Mouse (Mus musculus): ENCODE data around the gene Lin28b. TPM values are rescaled to one million over a fixed set of nuclear protein-coding genes. Genes with fewer than 3 reads are reported as not detected.

Gene Lin28b
- polyA plus RNA-seq, 1 experiment from 2014 or later, result 6.0 TPM

DNA sequence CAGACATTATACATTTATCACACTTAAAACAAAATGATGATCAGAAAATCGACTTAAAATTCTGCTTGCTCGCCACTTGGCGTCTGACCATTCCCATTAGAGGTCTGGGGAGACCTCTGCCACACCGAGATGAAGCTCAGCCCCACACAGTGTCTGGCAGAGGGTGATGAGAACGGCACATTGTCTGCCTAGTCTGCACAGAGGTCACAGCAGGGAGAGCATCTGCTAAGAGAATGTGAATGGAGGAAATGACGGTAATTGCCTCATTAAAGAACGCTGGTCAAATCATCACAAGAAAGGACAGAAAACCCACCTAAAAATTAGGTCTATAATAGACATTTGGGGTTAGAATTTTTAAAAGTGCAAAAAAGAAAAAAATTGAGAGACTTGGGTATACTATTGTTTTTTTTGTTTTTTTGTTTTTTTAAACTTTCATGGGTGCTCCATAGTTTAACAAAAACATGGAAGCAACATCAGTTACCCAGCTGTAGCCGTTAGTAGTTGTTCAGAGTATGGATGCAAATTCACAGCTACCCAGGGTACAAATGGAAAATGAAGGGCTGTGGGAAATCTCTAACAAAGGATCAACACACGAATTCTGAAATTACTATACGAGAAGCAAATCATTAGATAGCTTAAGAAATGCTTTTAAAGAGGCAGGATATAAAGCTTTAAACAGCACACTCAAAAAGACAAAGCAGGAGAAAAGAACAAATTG, 75.4 kb downstream of the Lin28b start:
- Histone ChIP-seq H3K36me3 (no peaks in the 10 kb centered on the region), H3K9me3 (replicated peaks) (no peaks in the 10 kb centered on the region), H3K4me3 (no peak overlapping the region), H3K9ac (no peak overlapping the region), H3K4me1 (replicated peaks) (no peaks in the 10 kb centered on the region), H3K27ac (ENCODE audit: poor library complexity, severe bottlenecking) (no peak overlapping the region), H3K4me2 (no peak overlapping the region), H3K27me3 (replicated peaks) (no peaks in the 10 kb centered on the region)
- ATAC-seq (ENCODE audit: insufficient number of reproducible peaks, low FRiP score), result no peak
- 64% methylated on average over 10 of the region's 10 CpGs for WGBS

DNA sequence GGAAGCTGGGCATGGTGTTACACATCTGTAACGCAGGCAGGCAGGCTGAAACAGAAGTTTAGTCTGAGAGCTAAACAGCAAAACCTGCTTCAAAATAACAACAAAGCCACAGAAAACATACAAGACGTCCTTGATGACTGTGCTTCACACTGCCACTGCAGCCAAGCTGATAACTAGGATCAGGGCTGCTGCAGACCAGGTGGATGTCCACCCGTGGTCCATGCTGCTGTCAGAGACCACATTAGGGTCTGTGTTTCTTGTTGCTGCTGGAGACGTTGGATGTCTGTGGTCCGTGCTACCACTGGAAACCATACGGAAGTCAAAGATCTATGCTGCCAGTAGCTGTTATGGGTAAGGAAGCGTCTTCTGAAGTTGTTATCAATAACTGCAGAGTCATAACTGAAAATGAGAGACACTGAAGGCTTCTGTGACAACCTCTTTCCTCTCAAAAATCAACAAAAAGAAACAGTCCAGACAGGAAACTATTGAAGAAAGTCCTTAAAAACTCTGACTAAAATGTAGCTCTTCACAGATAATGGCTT, 86.4 kb downstream of the Lin28b start:
- H3K27ac ChIP-seq (ENCODE audit: poor library complexity, severe bottlenecking), result no peak overlapping the region
- no peaks in the 10 kb centered on the region for H3K27me3 ChIP-seq (replicated peaks)
- no peak overlapping the region for H3K4me3 ChIP-seq
- H3K9ac ChIP-seq, result no peak overlapping the region
- H3K9me3 ChIP-seq (replicated peaks), result no peaks in the 10 kb centered on the region
- no peaks in the 10 kb centered on the region for H3K36me3 ChIP-seq
- WGBS, result 68% methylated on average over 7 of the region's 7 CpGs
- no peak for ATAC-seq (ENCODE audit: insufficient number of reproducible peaks, low FRiP score)
- no peak overlapping the region for H3K4me2 ChIP-seq
- H3K4me1 ChIP-seq (replicated peaks), result no peaks in the 10 kb centered on the region

GRCm38 (mm10) chr10:45398211-45398610, 88.0 kb downstream of the Lin28b start:
- H3K9me3 ChIP-seq (replicated peaks), result no peaks in the 10 kb centered on the region
- no peak overlapping the region for H3K9ac ChIP-seq
- no peak overlapping the region for H3K27ac ChIP-seq (ENCODE audit: poor library complexity, severe bottlenecking)
- no peaks in the 10 kb centered on the region for H3K27me3 ChIP-seq (replicated peaks)
- H3K36me3 ChIP-seq, result no peaks in the 10 kb centered on the region
- WGBS, result 69% methylated on average over 1 of the region's 1 CpGs
- H3K4me2 ChIP-seq, result no peak overlapping the region
- no peak overlapping the region for H3K4me3 ChIP-seq
- no peak for ATAC-seq (ENCODE audit: insufficient number of reproducible peaks, low FRiP score)
- no peaks in the 10 kb centered on the region for H3K4me1 ChIP-seq (replicated peaks)

GRCm38 (mm10) chr10:45382637-45382958, 103.6 kb downstream of the Lin28b start:
- 64% methylated on average over 3 of the region's 3 CpGs for whole genome bisulfite sequencing
- Histone ChIP-seq H3K4me3 (no peak overlapping the region), H3K4me2 (no peak overlapping the region), H3K4me1 (replicated peaks) (peaks cover 6% of the 10 kb centered on the region; the same call in 1 of the 2 replicates), H3K27me3 (replicated peaks) (no peaks in the 10 kb centered on the region), H3K36me3 (no peaks in the 10 kb centered on the region), H3K9ac (no peak overlapping the region), H3K27ac (ENCODE audit: poor library complexity, severe bottlenecking) (no peak overlapping the region), H3K9me3 (replicated peaks) (no peaks in the 10 kb centered on the region)
- ATAC-seq (ENCODE audit: insufficient number of reproducible peaks, low FRiP score), result no peak

DNA sequence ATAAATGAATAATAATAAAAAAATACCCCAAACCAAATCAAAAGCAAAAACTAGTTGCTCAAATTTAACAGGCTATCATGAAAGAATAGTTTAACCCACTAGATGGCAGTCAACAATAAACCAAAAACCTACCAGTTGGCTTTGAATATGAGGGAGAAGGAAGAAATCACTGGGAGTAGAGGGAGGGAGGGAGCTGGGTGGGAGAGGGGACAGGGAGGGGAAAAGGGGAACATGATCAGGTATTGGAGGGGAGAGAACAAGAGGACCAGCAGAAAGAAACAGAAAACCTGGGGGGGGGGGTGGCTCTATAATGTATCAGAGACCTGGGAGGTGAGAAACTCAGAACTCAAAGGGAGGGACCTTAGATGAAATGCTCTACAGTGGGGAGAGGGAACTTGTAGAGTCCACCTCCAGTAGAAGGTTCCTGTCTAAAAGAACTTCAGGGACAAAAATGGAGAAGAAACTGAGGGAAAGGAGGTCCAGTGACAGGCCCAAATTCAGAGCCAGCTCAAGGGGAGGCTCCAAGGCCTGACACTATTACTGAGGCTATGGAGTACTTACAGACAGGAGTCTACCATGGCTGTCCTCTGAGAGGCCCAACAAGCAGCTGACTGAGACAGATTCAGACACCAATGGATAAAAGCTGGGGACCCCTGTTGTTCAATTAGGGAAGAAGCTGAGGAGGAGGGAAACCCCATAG, 104.1 kb downstream of the Lin28b start:
- ATAC-seq (ENCODE audit: insufficient number of reproducible peaks, low FRiP score), result no peak

DNA sequence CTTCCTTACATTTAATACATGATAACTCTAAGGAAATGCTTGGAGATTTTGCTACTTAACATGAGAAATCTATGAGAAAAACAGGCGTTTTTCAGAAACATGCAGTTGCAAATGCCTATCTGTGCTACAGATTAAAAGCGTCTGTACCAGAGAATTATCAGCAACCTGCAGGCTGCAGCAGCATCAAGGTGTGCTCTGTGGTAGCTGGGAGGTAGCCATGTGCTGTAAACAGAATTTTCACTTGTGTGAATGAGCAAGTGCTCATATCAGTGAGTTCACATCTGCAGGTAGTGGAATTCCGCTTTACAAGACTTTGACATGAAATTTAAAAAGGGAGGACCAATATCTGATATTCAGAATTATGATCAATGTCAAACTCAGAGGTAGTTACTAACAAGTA, 107.9 kb downstream of the Lin28b start:
- Histone ChIP-seq H3K27ac (ENCODE audit: poor library complexity, severe bottlenecking) (no peak overlapping the region), H3K9ac (no peak overlapping the region), H3K36me3 (no peaks in the 10 kb centered on the region), H3K4me3 (no peak overlapping the region), H3K4me1 (replicated peaks) (peaks cover 7% of the 10 kb centered on the region), H3K27me3 (replicated peaks) (no peaks in the 10 kb centered on the region), H3K9me3 (replicated peaks) (no peaks in the 10 kb centered on the region), H3K4me2 (no peak overlapping the region)
- 58% methylated on average over 3 of the region's 3 CpGs for WGBS
- ATAC-seq (ENCODE audit: insufficient number of reproducible peaks, low FRiP score), result no peak

More for the DNA sequence above, 104.1 kb downstream of the Lin28b start:
- H3K9me3 ChIP-seq (replicated peaks), result no peaks in the 10 kb centered on the region
- no peak overlapping the region for H3K9ac ChIP-seq
- H3K27me3 ChIP-seq (replicated peaks), result no peaks in the 10 kb centered on the region
- H3K4me1 ChIP-seq (replicated peaks), result peaks cover 7% of the 10 kb centered on the region
- H3K4me2 ChIP-seq, result no peak overlapping the region
- H3K27ac ChIP-seq (ENCODE audit: poor library complexity, severe bottlenecking), result no peak overlapping the region
- no peaks in the 10 kb centered on the region for H3K36me3 ChIP-seq
- H3K4me3 ChIP-seq, result no peak overlapping the region

- Histone ChIP-seq H3K4me2 (no peak overlapping the region), H3K27ac (ENCODE audit: poor library complexity, severe bottlenecking) (no peak overlapping the region), H3K4me3 (no peak overlapping the region), H3K4me1 (replicated peaks) (peaks cover 10% of the 10 kb centered on the region), H3K9me3 (replicated peaks) (no peaks in the 10 kb centered on the region), H3K36me3 (peaks cover 17% of the 10 kb centered on the region), H3K27me3 (replicated peaks) (no peaks in the 10 kb centered on the region), H3K9ac (no peak overlapping the region)
- WGBS, result 65% methylated on average over 4 of the region's 4 CpGs
- ATAC-seq (ENCODE audit: insufficient number of reproducible peaks, low FRiP score), result no peak
Observed at GRCm38 (mm10) chr10:45372994-45373692, 113.1 kb downstream of the Lin28b start.

GRCm38 (mm10) chr10:45370545-45370944, 115.7 kb downstream of the Lin28b start:
- no peak overlapping the region for H3K4me3 ChIP-seq
- H3K36me3 ChIP-seq, result peaks cover 41% of the 10 kb centered on the region
- no peak for ATAC-seq (ENCODE audit: insufficient number of reproducible peaks, low FRiP score)
- H3K4me2 ChIP-seq, result no peak overlapping the region
- H3K9me3 ChIP-seq (replicated peaks), result no peaks in the 10 kb centered on the region
- WGBS, result 87% methylated on average over 2 of the region's 2 CpGs
- H3K9ac ChIP-seq, result no peak overlapping the region
- H3K27ac ChIP-seq (ENCODE audit: poor library complexity, severe bottlenecking), result no peak overlapping the region
- peaks cover 3% of the 10 kb centered on the region; the same call in 1 of the 2 replicates for H3K4me1 ChIP-seq (replicated peaks)
- H3K27me3 ChIP-seq (replicated peaks), result no peaks in the 10 kb centered on the region

DNA sequence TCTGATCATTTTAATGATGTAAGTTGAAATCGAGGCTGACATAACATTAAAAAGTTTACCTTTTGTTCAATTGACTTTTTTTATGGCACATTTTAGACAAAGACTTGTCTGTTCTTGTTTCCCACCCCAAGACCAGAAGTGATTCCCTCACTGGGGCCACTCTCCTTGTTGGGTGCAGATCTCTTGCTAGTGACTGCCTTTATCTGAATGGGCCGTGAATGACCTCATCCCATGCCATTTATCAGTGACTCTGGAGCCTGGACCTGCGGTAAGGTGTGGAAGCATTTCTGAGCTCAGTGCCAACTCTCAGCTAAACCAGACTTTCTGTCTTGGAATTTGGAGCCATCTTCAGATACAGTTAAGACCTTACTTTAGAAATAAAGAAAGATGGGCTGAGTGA, 116.6 kb downstream of the Lin28b start:
- Histone ChIP-seq H3K27ac (ENCODE audit: poor library complexity, severe bottlenecking) (0 out of 2 replicates have a peak overlapping the region, but pooled peaks have one; percentile 15), H3K9me3 (replicated peaks) (no peaks in the 10 kb centered on the region), H3K4me1 (replicated peaks) (peaks cover 3% of the 10 kb centered on the region; the same call in 1 of the 2 replicates), H3K27me3 (replicated peaks) (no peaks in the 10 kb centered on the region), H3K4me2 (no peak overlapping the region), H3K36me3 (peaks cover 51% of the 10 kb centered on the region), H3K4me3 (no peak overlapping the region), H3K9ac (no peak overlapping the region)
- no peak for ATAC-seq (ENCODE audit: insufficient number of reproducible peaks, low FRiP score)
- 40% methylated on average over 3 of the region's 3 CpGs for WGBS

- no peaks in the 10 kb centered on the region for H3K9me3 ChIP-seq (replicated peaks)
- no peak overlapping the region for H3K27ac ChIP-seq (ENCODE audit: poor library complexity, severe bottlenecking)
- no peak overlapping the region for H3K9ac ChIP-seq
- no peak overlapping the region for H3K4me2 ChIP-seq
- WGBS, result 83% methylated on average over 17 of the region's 17 CpGs
- peaks cover 19% of the 10 kb centered on the region for H3K4me1 ChIP-seq (replicated peaks)
- no peak overlapping the region for H3K4me3 ChIP-seq
- no peak for ATAC-seq (ENCODE audit: insufficient number of reproducible peaks, low FRiP score)
- H3K27me3 ChIP-seq (replicated peaks), result no peaks in the 10 kb centered on the region
- H3K36me3 ChIP-seq, result peaks cover 63% of the 10 kb centered on the region
Observed at GRCm38 (mm10) chr10:45366987-45367705, 119.0 kb downstream of the Lin28b start.

- peaks cover 75% of the 10 kb centered on the region for H3K36me3 ChIP-seq
- 45% methylated on average over 5 of the region's 5 CpGs for WGBS
- no peak overlapping the region for H3K9ac ChIP-seq
- H3K4me1 ChIP-seq (replicated peaks), result peaks cover 19% of the 10 kb centered on the region
- no peaks in the 10 kb centered on the region for H3K27me3 ChIP-seq (replicated peaks)
- peak overlapping the region; percentile 76 for H3K27ac ChIP-seq (ENCODE audit: poor library complexity, severe bottlenecking)
- no peak for ATAC-seq (ENCODE audit: insufficient number of reproducible peaks, low FRiP score)
- no peaks in the 10 kb centered on the region for H3K9me3 ChIP-seq (replicated peaks)
- no peak overlapping the region for H3K4me3 ChIP-seq
- no peak overlapping the region for H3K4me2 ChIP-seq
Observed at GRCm38 (mm10) chr10:45363396-45363795, 122.8 kb downstream of the Lin28b start.
